Mouse (Mus musculus) stomach, postnatal 0 days (tissue): ENCODE data around the gene Sct. TPM values are rescaled to one million over a fixed set of nuclear protein-coding genes. Genes with fewer than 3 reads are reported as not detected.

ENCODE experiments used
- ATAC-seq: fragments of 200-750 bp; cut with Nextera tagmentation; 2 replicates; pipeline ENCODE4 v1.8.0; 2017; ENCODE audit not compliant: low FRiP score, low TSS enrichment
- DNase-seq: peaks from one replicate; pipeline ENCODE4 v3.0.0-alpha.2; 2016; ENCODE audit warnings: low spot score
- H3K27ac ChIP-seq: fragments of 300-500 bp; sonication (generic); replicated peaks from 2 replicates; pipeline ENCODE4 v1.5.1; 2014; ENCODE audit warnings: mild to moderate bottlenecking, control low read depth
- H3K27me3 ChIP-seq: fragments of 300-500 bp; sonication (generic); 2 replicates; pipeline ENCODE4 v1.6.1; 2014; ENCODE audit warnings: low read length; ENCODE audit not compliant: control insufficient read depth, insufficient read depth
- H3K36me3 ChIP-seq: fragments of 300-500 bp; sonication (generic); 2 replicates; pipeline ENCODE4 v1.6.1; 2014; ENCODE audit warnings: low read length, mixed read lengths; ENCODE audit not compliant: control insufficient read depth, insufficient read depth
- H3K4me1 ChIP-seq: fragments of 300-500 bp; sonication (generic); replicated peaks from 2 replicates; pipeline ENCODE4 v1.6.1; 2014; ENCODE audit warnings: antibody characterized with exemption; ENCODE audit not compliant: control insufficient read depth, insufficient read depth
- H3K4me2 ChIP-seq: fragments of 300-500 bp; sonication (generic); replicated peaks from 2 replicates; pipeline ENCODE4 v1.6.1; 2014; ENCODE audit warnings: low read depth, mild to moderate bottlenecking, control low read depth, moderate library complexity
- H3K4me3 ChIP-seq: fragments of 300-500 bp; sonication (generic); 2 replicates; pipeline ENCODE4 v1.5.1; 2014; ENCODE audit warnings: low read depth, low read length, control low read depth
- H3K9ac ChIP-seq: fragments of 300-500 bp; sonication (generic); 2 replicates; pipeline ENCODE4 v1.6.1; 2014; ENCODE audit warnings: mild to moderate bottlenecking, low read length, control low read depth, mixed read lengths
- H3K9me3 ChIP-seq: fragments of 300-500 bp; sonication (generic); 2 replicates; pipeline ENCODE4 v1.6.1; 2016; ENCODE audit warnings: low read length; ENCODE audit not compliant: control insufficient read depth
- CTCF ChIP-seq: IDR thresholded peaks from 2 replicates; pipeline ENCODE4 v1.5.1; 2016; ENCODE audit warnings: antibody characterized with exemption, low read depth, mild to moderate bottlenecking, moderate library complexity
- EP300 ChIP-seq: optimal IDR thresholded peaks from 2 replicates; pipeline ENCODE3; 2016; ENCODE audit warnings: antibody characterized with exemption
- WGBS: fragments of 180-500 bp; shearing (Covaris S2); extraction: QIAGEN DNeasy Blood & Tissue Kit; methylation state at CpG from one replicate; pipeline ENCODE4 v1.1.7; 2014; 5-methylcytosine and 5-hydroxymethylcytosine counted together
- polyA plus RNA-seq: library from polyadenylated mRNA; unstranded; fragments of >200 nt; fragmentation: Nextera tagmentation; extraction: Ambion mirVana; gene quantifications from 2 replicates; pipeline ENCODE4 v1.2.1, GENCODE M21; 2015

The Sct gene
- polyA plus RNA-seq, 1 experiment from 2014 or later = 2.2 TPM

GRCm38 (mm10) chr7:141268466-141269272 lies 10.3 kb downstream of the Sct start:
- Histone ChIP-seq H3K9me3 (no peaks in the 10 kb centered on the region), H3K4me3 (no peak overlapping the region), H3K36me3 (peaks cover 2% of the 10 kb centered on the region; the same call in 1 of the 2 replicates), H3K27me3 (no peaks in the 10 kb centered on the region), H3K4me2 (no peak overlapping the region), H3K27ac (no peak overlapping the region), H3K9ac (no peak overlapping the region), H3K4me1 (no peaks in the 10 kb centered on the region)
- TF ChIP-seq CTCF = no peak
- no peak for TF ChIP-seq EP300
- DNase-seq (no peak), ATAC-seq (no peak)
- WGBS = 67% methylated on average over 24 of the region's 24 CpGs

- 7% methylated on average over 25 of the region's 25 CpGs for WGBS
- H3K27ac ChIP-seq = peak within 1 kb of the TSS; percentile 84
- peak; percentile 83 for ATAC-seq
- peak; percentile 84 for DNase-seq
- H3K27me3 ChIP-seq = no peaks in the 10 kb centered on the region
- peak within 1 kb of the TSS; percentile 75 for H3K9ac ChIP-seq
- peak within 1 kb of the TSS; percentile 86 for H3K4me2 ChIP-seq
- TF ChIP-seq EP300 (no peak), CTCF (no peak)
- no peaks in the 10 kb centered on the region for H3K4me1 ChIP-seq
- H3K36me3 ChIP-seq = peaks cover 27% of the 10 kb centered on the region
- no peaks in the 10 kb centered on the region for H3K9me3 ChIP-seq
- peak within 1 kb of the TSS; percentile 71 for H3K4me3 ChIP-seq
Observed at GRCm38 (mm10) chr7:141265739-141266561, 13.0 kb downstream of the Sct start, which contains the start of gene Irf7. TSS of gene Irf7 (minus strand) at chr7:141266481.

- H3K36me3 ChIP-seq = peaks cover 32% of the 10 kb centered on the region
- H3K9ac ChIP-seq = no peak overlapping the region
- no peaks in the 10 kb centered on the region for H3K4me1 ChIP-seq
- TF ChIP-seq CTCF (no peak), EP300 (no peak)
- peak overlapping the region; percentile 71 for H3K4me3 ChIP-seq
- WGBS = 34% methylated on average over 11 of the region's 11 CpGs
- H3K27me3 ChIP-seq = no peaks in the 10 kb centered on the region
- no peak overlapping the region for H3K27ac ChIP-seq
- no peak for ATAC-seq
- H3K4me2 ChIP-seq = peak overlapping the region; percentile 86
- DNase-seq = no peak
- no peaks in the 10 kb centered on the region for H3K9me3 ChIP-seq
Observed at GRCm38 (mm10) chr7:141265411-141265738, 13.6 kb downstream of the Sct start.

DNA sequence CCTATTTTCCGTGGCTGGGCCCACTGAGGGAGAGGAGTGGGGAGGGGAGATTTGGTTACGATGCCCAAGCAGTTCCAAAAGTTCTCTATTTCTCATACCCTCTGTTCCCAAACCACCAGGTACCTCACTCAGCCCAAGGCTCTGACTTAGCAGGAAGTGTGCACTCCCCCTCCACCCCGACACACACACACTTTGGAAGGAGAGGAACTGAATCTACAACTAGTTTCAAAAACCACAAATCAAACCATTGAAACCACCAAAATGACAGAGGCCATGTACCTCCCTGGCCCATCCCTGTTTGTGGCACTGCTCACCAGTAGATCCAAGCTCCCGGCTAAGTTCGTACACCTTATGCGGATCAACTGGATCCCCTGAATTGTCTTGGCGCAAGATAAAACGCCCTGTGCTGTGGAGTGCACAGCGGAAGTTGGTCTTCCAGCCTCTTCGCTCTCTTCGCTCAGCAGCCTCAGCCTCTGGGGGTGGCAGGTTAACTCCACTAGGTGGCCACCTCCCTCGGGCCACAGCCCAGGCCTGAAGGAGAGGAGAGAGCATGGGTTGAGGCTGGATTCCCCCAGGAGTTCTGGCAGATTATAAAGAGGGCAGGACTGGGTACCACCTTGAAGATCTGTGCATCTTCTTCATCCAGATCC lies 14.0 kb downstream of the Sct start:
- no peaks in the 10 kb centered on the region for H3K27me3 ChIP-seq
- DNase-seq (peak; percentile 59), ATAC-seq (peak; percentile 67)
- peak overlapping the region; percentile 71 for H3K4me3 ChIP-seq
- H3K9me3 ChIP-seq = no peaks in the 10 kb centered on the region
- no peak overlapping the region for H3K27ac ChIP-seq
- TF ChIP-seq CTCF = peak; percentile 73
- TF ChIP-seq EP300 = no peak
- no peak overlapping the region for H3K9ac ChIP-seq
- no peaks in the 10 kb centered on the region for H3K4me1 ChIP-seq
- peak overlapping the region; percentile 86; the same call in 1 of the 2 replicates for H3K4me2 ChIP-seq
- H3K36me3 ChIP-seq = peaks cover 37% of the 10 kb centered on the region
- WGBS = 31% methylated on average over 12 of the region's 12 CpGs

DNA sequence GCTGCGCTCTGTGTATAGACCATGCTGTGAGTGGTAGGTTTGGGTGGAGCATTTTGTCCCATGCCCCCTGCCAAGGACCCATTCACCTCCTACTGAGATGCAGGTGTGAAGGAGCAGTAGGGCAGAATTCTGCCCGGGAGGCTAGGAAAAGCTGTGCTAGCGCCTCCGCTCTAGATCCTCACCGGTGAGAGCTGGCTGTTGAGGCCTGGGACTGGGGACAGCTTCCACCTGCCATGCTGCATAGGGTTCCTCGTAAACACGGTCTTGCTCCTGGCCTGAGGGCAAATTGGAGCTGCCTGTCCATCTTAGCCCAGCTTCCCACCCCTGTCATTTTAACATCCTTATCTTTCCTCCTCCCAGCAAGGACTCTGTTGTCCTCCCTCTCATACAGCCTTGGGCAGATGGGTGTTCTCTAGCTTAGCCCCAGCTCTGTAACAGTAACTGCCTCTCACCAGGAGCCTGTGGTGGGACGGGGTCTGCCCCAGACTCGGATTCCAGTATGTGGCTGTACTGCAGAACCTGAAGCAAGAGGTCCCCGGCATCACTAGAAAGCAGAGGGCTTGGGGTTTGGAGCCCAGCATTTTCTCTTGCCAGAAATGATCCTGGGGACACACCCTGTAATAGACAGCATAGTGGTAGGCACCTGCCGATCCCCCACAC lies 14.8 kb downstream of the Sct start:
- H3K4me3 ChIP-seq = no peak overlapping the region
- 75% methylated on average over 11 of the region's 11 CpGs for WGBS
- peaks cover 44% of the 10 kb centered on the region for H3K36me3 ChIP-seq
- H3K27ac ChIP-seq = no peak overlapping the region
- TF ChIP-seq EP300 (no peak), CTCF (no peak)
- H3K9me3 ChIP-seq = no peaks in the 10 kb centered on the region
- no peak overlapping the region for H3K4me2 ChIP-seq
- H3K4me1 ChIP-seq = no peaks in the 10 kb centered on the region
- H3K9ac ChIP-seq = no peak overlapping the region
- no peak for ATAC-seq
- DNase-seq = no peak
- no peaks in the 10 kb centered on the region for H3K27me3 ChIP-seq
